Mouse (Mus musculus) adrenal gland, postnatal 4 days (tissue): ENCODE data around the gene Srrt. TPM values are rescaled to one million over a fixed set of nuclear protein-coding genes. Genes with fewer than 3 reads are reported as not detected.
A peak's percentile ranks its signal among the peaks of the same experiment; 100 is the strongest.

Source experiments
- DNase-seq, 2 experiments: peaks; one replicate each; pipeline ENCODE4 v3.0.0; 2021 to 2022; ENCODE audit warnings: low spot score in 2 of 2, mixed read lengths in 2 of 2
- total RNA-seq, 2 experiments: library from RNA; stranded (reverse); gene quantifications; 2 replicates each; pipeline ENCODE4 v1.2.3; 2021

The Srrt gene
- total RNA-seq, 2 experiments from 2014 or later, result 236 to 269 TPM

DNA sequence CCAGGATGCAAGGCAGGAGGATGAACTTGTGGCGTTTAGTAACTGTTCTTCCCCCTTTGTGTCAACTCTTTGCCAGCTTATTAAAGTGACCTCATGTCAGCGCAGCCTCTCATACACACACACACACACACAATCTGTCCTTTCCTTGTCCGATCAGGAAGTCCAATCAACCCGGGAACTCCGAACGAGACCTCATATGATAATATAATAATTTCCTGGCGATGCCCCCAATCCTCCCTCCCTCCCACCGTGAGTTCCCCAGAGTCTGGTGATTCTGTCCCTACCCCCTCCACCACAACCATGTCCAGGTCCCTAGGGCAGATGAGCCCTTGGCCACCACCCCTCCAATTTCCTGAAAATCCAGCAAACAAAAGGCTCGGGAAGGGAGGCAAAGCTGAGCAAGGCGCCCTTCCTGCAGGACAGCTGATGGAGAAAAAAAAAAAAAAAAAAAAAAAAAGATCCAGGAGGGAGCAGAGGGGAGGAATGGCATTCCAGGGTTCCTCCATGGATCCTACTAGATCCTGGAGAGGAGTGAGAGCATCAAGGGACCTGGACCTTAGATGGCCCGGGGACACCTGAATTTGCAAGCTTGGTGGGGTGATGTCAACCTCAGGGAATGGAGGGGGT lies 31.3 kb upstream of the Srrt start:
- no peak for DNase-seq

DNA sequence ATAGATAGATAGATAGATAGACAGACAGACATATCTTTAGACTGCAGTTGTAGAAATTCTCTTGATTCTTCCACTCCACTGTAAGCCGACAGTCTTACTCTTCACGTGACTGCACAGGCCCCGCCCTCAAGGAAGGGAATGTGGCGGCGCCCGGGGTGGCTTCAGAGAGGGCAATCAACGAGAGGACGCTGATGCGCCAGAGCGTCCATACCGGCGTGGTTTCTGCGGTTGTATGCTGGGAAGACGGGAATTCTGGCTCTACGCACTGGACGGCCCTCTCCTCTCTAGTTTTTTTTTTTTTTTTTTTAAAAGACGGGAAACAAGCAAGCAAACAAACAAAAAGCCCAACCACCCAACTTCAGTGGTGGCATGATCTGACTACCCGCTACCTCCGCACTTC lies 30.8 kb upstream of the Srrt start:
- DNase-seq, result peak; percentile 72 to 82

DNA sequence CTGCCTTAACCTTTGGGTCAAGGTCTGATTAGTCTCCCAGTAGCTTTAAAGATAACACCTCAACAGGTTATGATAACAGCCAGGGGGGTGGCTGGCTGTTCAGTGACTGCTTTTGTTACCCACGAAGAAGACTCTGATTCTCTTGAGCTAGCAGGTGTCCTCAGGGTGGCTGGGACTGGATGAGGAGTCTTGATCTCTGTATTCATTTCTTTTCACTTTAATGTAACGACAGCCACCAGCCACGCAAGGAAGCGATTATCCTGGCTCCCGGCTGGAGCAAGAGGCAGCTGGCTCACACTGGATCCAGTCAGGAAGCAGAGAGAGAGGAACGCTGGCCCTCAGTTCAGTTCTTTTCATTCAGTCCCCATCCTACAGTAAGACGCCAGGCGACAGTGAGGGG lies 29.7 kb upstream of the Srrt start:
- no peak for DNase-seq

DNA sequence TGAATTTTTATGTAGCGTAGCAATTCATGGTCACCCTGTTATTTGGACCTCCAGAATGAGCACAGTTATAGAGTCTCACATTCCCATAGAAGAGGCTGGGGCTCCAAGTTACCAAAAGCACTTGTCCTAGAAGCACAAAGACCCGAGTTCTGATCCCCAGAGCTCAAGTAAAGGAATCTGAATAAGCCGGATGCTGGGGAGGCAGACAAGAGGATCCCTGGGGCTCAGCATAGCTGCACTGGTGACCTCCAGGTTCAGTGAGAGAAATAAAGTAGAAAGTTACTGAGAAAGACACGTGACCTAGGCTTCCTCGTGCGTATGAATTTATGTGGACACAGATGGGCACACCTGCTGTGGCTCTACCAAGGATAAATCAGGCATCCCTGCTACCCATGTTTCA lies 27.6 kb upstream of the Srrt start:
- no peak for DNase-seq

DNA sequence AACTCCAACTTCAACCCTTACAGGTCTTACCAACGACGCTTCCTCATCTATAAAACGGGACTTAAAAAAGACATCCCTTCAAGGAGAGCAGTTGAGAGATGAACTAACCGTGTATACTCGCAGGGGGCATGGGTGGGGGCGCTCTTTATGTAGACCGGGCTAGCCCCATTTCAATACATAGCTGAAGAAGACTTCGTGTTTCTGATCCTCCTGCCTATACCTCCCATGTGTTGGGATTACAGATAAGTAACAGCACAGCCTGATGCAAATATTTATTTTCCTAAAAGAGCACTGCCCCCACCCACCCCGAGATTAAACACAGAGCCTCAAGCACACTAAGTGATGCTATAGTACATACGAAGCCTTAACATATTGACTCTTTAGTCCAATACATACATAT lies 26.8 kb upstream of the Srrt start:
- no peak for DNase-seq

DNA sequence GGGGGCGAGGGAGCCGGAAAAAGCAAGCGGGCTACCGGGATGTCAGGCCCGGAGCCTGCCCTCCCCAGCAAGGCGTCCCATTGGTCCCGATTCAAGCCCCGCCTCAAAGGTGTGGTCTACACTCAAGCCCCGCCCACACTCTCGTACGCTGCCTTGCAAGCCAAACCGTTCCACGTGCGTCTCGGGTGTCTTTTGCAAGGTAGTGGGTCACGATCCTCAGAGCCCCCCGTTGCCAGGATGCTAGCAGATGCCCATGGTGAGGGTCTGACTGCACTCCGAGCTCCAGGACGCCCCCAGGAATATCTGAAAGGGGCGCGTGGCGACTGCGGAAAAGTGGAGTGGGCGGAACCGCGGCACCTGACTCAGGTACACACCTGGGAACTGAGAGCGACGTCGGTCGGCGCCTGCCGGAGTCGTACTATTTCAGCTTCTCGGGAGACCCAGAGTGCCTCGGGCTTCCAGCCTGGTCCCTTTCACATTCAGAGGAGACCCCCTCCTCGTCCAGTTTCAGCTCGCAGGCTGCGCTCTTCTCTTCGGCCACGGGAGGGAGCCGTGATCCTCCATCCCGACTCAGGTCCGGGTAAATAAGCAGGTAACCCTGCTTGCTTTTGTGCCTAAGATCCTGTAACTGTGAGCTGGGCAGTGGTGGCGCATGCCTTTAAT lies 26.2 kb upstream of the Srrt start, which contains the start of gene Slc12a9:
Slc12a9 (minus strand) TSS at position 86 of the 663 bp plus-strand sequence.
- peak; percentile 70 to 89 for DNase-seq

DNA sequence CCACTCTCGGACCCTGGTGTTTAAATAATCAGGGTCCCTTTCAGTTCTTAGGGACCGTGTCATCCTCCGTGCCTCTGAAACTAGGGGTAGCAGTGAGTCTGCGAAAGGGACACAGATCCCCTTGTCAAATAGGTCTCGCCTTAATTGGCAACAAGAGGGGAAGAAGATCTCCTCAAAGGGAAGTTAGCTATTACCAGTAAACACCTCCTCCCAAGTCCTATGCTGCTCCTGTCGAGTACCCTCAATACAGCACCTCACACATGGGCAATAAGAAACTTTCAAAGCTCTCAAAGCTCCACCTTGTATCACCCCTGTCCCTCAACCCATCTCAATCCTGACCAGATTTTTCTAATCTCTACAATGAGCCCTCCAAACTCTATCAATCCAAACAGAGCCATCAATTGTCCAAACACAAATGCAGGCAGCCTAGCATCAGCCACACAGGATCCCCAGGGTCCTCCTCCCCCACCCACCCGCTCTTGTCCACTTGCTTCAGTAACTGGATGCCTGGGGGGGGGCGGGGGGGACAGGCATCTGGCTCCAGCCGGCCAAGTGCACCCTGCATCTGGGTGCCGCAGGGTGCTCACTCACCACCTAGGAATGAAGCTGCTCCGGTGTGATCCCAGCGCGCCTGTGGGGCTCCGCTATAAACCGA lies 25.5 kb upstream of the Srrt start:
- no peak for DNase-seq

DNA sequence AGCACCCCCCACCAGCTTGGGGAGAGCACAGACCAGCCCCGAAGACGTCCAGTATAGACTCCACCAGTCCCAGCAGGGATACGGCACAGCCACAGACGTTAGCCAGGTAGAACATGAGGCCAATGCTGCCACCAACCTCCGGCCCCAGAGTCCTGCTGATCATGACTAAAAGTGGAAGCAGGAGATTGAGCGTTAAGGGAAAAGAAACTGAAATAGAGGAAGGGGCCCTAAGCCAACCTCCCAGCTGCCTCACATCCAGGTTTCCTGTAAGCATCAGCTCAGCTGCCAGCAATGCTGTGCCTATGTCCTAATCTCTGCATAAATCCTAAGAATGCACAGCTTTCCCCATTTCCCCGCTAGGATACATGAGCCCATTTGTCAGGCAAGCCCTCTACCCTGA lies 23.4 kb upstream of the Srrt start:
- DNase-seq, result no peak

DNA sequence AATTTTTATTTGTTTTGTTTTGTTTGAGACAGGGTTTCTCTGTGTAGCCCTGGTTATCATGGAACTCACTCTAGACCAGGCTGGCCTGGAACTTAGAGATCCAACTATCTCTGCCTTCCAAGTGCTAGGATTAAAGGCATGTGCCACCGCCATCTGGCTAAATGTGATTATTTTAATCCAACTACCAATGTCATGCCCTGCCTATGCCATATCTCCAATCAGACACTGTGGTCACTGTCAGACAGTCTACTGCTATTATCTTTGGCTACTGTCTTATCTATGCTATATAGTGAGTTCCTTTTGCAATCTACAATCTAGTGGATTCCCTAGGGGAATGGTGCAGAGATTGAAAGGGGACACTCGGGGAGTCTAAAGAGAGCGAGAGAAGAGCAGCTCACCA lies 13.5 kb upstream of the Srrt start:
- DNase-seq, result no peak

DNA sequence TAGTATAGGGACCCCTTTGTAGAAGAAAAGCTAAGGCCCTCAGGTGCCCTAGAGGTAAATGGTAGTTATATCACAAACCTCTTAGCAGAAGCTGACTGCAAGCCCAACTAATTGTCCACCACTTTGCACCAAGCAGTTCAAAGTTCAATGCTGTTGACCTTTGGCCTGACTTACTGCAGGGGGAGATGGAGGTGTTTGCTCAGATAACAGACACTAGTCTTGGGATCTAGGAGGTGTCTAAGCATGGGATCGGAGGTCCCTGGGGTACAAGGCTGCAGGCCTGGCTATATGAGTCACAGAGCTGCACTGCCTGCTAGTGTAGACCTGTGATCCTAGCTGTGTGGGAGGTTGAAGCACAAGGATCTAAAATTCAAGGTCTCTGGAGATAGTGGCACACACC lies 11.1 kb upstream of the Srrt start:
- no peak for DNase-seq

DNA sequence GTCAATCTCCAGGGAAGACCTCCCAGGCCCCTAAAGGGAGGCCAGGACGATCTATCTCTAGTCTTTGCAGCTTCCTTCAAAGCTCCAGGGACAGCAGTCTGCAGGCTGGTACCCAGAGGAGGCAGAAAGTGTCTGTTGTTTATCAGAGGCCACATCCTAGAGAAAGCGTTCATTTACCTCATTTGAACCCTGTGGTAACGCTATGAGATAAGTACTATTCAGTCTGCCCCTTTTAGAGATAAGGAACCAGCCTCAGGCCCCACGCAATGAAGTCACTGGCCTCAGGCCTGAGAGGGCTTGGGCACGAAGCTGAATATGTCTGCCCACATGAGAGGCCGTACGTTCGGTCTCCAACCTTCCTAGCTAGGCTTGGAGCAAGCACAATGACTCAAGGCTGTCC lies 9.9 kb upstream of the Srrt start:
- no peak for DNase-seq

DNA sequence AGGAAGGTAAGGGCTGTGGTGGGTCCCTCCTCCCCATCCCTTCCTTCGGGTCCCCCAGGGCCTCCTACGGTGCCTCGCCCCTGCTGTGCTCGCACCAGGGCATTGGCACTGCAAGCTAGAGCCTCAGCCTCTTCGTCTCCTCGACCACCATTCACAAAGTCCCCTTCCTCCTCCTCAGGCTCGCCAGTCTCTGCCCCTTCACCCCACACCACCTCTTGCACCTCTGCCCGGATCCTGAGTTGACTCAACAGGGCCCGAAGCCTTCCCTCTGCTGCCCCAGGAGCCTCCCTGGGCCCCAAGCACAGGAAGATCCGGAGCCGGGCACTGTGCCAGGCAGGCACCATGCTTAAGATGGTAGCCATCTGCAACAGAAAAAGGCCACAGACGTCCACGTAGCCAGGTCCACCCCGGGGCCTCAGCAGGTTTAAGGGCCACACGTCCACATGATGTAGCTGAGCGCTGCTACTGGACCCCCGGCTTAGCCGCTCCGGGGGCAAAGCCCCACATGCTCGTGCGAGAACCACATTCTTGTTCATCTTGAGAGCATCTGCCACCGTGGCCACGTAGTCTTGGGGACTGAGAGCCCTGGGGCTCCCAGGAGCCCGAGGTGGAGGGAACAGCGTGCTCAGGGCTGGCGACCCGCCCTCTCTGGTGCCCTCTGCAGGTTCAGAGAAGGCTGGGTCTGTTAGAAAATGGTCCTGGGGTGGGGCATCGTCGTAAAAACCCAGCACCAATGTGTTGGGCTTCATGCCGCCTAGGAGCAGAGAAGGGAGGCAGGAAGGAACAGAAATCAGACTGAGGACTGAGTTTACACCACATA lies 7.8 kb upstream of the Srrt start:
- no peak for DNase-seq

DNA sequence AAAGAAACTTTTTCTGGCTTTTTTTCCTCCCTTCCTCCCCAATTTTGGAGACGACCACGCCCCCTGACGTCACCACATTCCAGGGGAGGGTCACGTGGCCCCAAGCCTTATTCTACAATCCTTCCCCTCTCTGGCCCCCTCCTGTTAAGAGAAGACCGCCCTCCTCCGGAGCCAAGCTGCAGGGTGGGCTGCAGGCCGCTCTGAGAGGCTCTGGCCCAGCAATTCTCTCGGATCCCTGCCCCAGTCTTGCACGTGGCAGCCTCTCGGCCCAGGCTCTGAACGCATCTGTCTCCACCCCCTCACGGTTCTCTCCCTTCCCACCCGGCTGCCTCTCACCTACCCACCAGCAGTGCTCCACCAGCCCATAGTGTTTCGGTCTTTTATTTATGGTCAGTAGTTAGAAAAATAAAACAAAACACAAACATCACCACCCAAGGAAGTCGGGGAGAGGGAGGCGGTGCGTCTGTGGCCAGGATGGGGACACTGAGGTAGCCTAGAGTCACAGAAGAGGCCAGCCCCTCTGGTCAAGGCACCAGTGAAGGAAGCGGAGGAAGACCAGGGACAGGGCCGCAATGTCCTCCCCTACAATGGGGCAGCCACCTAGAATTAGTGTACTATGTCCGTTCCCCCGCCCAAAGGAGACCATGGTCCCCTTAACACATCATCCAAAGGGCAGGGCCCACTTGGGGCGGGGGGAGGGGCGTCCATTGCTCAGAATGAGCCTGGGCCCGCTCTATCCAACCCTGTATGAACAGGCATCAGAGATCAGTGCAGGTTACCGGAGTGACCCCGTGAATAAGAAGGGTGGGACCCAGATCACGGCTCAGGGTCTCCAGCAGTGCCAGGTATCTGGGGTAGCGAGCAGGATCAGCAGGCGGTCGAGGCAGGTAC lies 7.0 kb upstream of the Srrt start, which contains the start of gene Trip6:
Trip6 (minus strand) TSS at position 212 of the 891 bp plus-strand sequence.
- peak; percentile 73 to 82 for DNase-seq

DNA sequence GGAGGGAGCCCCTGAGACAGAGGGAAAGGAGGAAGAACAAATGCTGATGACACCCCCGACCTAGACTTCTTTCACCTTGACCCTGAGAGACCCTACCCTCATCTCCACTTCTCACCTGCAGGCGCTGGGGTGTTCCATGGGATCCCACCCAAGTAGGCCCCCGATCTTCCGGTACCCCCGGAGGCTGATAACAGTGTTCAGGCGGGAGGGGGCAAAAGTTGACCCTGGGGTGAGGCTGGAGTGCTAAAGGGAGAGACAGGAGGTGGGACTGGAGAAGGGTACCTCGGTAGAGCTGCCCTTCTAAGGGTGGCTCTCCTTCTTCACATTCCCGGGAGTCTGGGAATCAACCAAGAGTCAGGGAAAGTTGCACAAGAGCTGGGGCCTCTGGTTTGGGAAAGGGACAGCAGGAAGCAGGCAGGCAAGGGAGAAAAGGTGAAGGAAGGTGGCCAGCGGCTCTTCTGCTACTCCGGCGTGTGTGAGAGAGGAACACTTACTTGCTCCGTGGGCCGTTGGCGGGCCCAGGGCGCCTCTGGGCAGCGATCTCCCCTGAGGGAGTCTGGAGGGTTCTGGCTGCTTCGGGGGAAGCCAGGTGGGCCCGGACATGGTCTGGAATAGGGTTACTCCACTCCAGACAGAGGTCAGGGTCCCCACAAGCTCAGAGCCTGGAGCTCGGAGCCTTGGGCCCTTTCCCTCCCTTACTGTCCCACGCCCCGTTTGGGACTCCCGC lies 6.2 kb upstream of the Srrt start:
- no peak for DNase-seq

DNA sequence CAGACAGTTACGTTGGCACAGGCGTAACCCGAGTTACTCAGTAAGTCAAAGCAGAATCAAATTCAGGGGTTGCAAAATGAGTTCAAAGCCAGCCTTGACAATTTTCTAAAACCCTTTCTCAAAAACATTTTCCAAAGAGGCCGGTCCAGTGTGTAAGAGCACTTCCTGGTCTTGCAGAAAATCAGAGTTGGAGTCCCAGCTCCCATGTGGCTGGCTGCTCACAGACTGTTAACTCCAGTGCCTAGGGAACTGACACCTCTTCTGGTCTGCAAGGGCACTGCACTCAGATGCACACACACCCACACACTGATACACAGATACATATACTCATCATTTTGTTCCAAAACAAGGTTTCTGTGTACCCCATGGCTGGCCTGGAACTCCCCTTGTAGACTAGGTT lies 882 bp upstream of the Srrt start:
- DNase-seq, result no peak

DNA sequence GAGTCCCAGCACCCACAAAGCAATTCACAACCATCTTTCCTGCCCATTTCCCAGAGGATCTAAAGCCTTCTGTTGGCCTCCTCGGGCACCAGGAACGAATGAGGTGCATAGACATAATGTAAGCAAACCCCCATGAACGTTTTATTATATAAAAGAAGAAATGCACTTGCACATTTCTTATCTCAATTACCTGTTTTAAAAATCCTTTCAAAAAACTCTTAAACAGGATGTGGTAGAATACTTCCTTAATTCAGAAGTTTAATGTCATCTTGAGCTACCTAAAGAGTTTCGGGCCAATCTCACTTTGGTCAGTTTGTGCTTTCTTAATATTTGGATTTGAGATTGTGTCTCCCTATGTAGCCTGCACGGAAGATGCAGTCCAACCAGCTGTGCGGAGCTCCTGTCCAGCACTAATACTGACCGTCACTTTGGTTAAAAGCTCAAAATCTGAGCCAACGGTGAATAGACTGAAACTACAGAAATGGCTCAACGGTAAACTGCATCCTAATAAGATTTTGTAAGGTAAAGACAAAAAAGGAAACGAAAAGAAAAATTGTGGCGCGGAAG lies 952 bp downstream of the Srrt start:
- no peak for DNase-seq

DNA sequence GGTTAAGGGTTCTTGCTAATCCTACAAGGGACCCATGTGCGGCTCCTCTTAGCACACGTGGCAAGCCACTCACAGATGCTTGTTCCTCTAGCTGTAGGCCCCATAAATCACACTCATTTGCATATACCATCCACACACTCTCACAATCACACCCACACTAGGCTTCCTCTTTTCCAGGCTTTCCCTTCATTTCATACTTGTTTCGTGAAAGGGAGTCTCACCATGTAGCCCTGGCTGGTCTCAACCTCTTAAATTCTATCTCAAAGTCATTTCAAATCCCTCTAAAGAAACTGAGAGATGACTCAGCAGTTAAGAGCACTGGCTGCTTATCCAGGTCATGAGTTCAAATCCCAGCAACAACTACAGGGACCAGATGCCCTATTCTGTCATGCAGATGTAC lies 1.7 kb downstream of the Srrt start:
- no peak for DNase-seq

DNA sequence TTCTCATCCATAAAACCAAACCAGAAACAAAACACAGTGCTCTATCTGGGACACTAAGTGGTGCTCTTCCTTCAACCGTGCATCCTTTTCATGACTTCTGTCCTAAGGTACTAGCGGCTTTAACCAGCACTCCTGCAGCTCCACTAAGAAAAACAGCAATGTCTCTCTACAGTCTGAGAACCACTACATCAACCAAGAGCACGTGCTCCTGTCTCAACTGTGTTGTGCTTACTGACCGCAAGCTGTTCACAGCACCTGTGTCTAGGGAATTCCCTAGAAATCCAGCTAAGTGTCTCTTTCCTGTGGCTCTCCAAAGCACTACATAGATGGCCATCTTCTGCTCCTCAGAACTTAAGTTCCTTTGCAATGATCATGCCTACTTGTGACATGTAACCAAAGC lies 2.7 kb downstream of the Srrt start:
- DNase-seq, result no peak

DNA sequence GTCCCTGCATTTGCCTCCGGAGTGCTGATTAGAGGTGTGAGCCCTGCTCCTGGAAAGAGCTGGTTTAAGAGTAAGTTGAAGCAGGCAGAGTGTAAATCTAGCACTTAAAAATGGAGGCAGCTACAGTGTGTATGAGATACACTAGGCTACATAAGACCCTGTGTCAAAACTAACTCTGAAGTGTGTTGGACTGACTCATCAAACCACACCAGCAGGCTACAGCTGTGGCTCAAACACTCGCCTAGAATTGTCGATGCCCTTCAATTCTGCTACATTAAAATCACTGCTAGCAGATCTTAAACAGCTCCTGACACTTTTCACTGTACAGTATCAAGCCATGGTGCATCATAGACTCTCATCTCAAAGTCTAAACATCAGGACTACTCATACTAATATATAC lies 3.3 kb downstream of the Srrt start:
- no peak for DNase-seq

DNA sequence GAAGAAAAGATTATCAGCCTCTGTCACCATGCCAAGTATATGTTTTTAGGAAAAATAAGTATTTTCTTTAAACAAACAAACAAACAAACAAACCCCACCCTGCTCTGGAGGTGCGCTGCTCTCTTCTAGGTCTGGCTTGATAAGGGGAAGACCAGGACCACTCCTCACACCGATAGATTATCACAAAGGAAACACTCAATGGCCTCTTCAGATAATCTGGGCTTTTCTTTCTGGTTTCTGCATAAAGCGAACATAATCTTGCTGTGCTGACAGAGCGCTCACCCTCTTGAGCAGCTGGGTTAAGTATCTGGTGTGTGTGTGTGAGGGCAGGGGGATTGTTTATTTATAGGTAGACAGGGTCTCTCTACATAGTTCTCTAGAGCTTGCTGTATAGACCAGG lies 3.9 kb downstream of the Srrt start:
- no peak for DNase-seq
